Mouse (Mus musculus): Measurements from ENCODE around the gene Igf1.

DNA sequence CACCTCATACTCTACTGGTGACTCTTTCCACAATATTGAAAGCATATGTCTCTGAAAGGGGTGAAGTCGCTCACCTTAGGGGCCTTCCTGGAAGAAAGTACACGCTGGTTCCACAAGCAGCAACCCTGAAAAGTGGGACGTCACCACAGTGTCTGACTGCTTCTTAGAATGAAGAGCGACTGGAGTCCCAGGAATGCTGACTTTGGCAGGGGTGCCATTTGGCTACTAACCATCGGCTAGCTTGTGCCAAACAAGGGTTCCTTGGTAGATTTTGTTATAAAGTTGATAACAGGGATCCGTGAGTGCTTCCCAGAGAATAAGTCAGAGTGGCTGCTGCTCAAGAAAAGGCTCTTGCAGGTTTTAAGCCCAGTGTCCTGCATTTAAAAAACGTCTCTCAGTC lies 4.8 kb downstream of the Igf1 start:
- TF ChIP-seq POLR2AphosphoS2 (IDR thresholded peaks at IDR 0.05; ENCODE audit: insufficient read length, low read depth) (no peak), TCF12 (IDR thresholded peaks at IDR 0.05; ENCODE audit: insufficient read depth, poor library complexity, severe bottlenecking) (no peak), POLR2A (IDR thresholded peaks at IDR 0.05; ENCODE audit: insufficient read length, low read depth) (no peak), MAX (IDR thresholded peaks at IDR 0.05; ENCODE audit: low read depth) (no peak), E2F4 (IDR thresholded peaks at IDR 0.05; ENCODE audit: insufficient read depth) (no peak), TCF3 (IDR thresholded peaks at IDR 0.05; ENCODE audit: insufficient read length, low read depth) (no peak), CEBPB (IDR thresholded peaks at IDR 0.05; ENCODE audit: insufficient read depth, poor library complexity, severe bottlenecking) (no peak)

Measured in myocyte (in vitro differentiated cells).